9 mouse cellular contexts compared by ENCODE assay signal in genomic region chr8:119843444-119843843, GRCm38 (mm10). TPM values are rescaled to one million over a fixed set of nuclear protein-coding genes. Genes with fewer than 3 reads are reported as not detected.
DNase-seq lines count a peak whose midpoint lies in the region; ATAC-seq and TF ChIP-seq lines count a peak whose summit lies in the region.
"Had no signal": no experiment of that assay in that cellular context is flagged by ENCODE, and none has a peak within 500 bp of the region (broad histone marks: within the 10 kb centered on the region; RNA-seq: fewer than 3 reads in every experiment).

No protein-coding gene starts in this region.

- no peaks in the 10 kb centered on the region for H3K36me3 ChIP-seq in heart, embryonic 12.5 days
- H3K36me3 ChIP-seq: limb, embryonic 15.5 days had no signal

- DNase-seq in heart, adult 11 months = peak; percentile 89
- peak; percentile 80 to 88 for DNase-seq in CD8-positive naive resting alpha-beta T cell, adult 2 months (ENCODE audit: low read depth in 2 of 2, low spot score in 2 of 2)
- peak; percentile 91 for DNase-seq in brain, embryonic 14.5 days (ENCODE audit: low read depth)
- peak; percentile 31 to 38 for DNase-seq in gastrocnemius, adult 8-10 months (ENCODE audit: low spot score in 2 of 2)
- peak; percentile 68 to 84 for DNase-seq in layer of hippocampus, adult 8-10 months (ENCODE audit: low spot score in 2 of 2)
- DNase-seq in spleen, postnatal 4 days (ENCODE audit: low spot score in 2 of 2) = peak; percentile 79 to 90

- no peaks in the 10 kb centered on the region for H3K9me3 ChIP-seq in heart, embryonic 12.5 days (replicated peaks)
- H3K9me3 ChIP-seq: limb, embryonic 15.5 days had no signal

- H3K27ac ChIP-seq in heart, embryonic 12.5 days (ENCODE audit: poor library complexity, severe bottlenecking) = no peak overlapping the region
- H3K27ac ChIP-seq: limb, embryonic 15.5 days had no signal

- TF ChIP-seq CTCF in brain, embryonic 14.5 days (IDR thresholded peaks at IDR 0.05; ENCODE audit: borderline replicate concordance, extremely low read depth, insufficient read depth, insufficient read length) = peak; percentile 82

- no peak for ATAC-seq in heart, embryonic 12.5 days (ENCODE audit: insufficient number of reproducible peaks, low FRiP score)
- ATAC-seq in megakaryocyte progenitor cell, adult 5-6 weeks (replicated peaks; ENCODE audit: poor library complexity) = peak; percentile 45

- 0 out of 2 replicates have a peak, but pooled peaks cover 3% of the 10 kb centered on the region for H3K27me3 ChIP-seq in heart, embryonic 12.5 days (replicated peaks)

- no peak for TF ChIP-seq POLR2A in brain, embryonic 14.5 days (IDR thresholded peaks at IDR 0.05; ENCODE audit: borderline replicate concordance, extremely low read depth, insufficient read depth, insufficient read length, poor library complexity, severe bottlenecking)

- WGBS in heart, embryonic 12.5 days = 6% methylated on average over 4 of the region's 4 CpGs

- H3K4me3 ChIP-seq in heart, embryonic 12.5 days = no peak overlapping the region
- H3K4me3 ChIP-seq: limb, embryonic 15.5 days had no signal

- H3K4me1 ChIP-seq in heart, embryonic 12.5 days (replicated peaks) = peaks cover 28% of the 10 kb centered on the region

- no peak overlapping the region for H3K9ac ChIP-seq in heart, embryonic 12.5 days
- H3K9ac ChIP-seq: limb, embryonic 15.5 days had no signal

- no peak overlapping the region for H3K4me2 ChIP-seq in heart, embryonic 12.5 days
- H3K4me2 ChIP-seq: limb, embryonic 15.5 days had no signal

RNA-seq across cellular contexts. Expression of gene Cotl1, which starts 3.1 kb away (rescaled TPM):
- polyA plus RNA-seq in heart, embryonic 12.5 days (2016; fragmentation: Nextera tagmentation; extraction: Ambion mirVana) = 40.6 and 54.2 TPM in 2 replicates
- 273 and 336 TPM in 2 replicates for polyA plus RNA-seq in brain, embryonic 14.5 days (2012; rRNA removed)
- total RNA-seq in gastrocnemius, adult 8-10 months (2022) = 1 to 10 TPM; 1.8 to 3.7 (median 3.2) TPM
- 100 to 1,000 TPM; 119 to 176 (median 137) TPM for total RNA-seq in layer of hippocampus, adult 8-10 months (2022)
- 88.7 and 123 TPM in 2 replicates for total RNA-seq in megakaryocyte progenitor cell, adult 5-6 weeks (2015)
- total RNA-seq in megakaryocyte progenitor cell, adult 5-6 weeks (2017) = 101 and 127 TPM in 2 replicates

RNA-seq across cellular contexts. Expression of gene Klhl36, which starts 18.6 kb away (rescaled TPM):
- polyA plus RNA-seq in heart, embryonic 12.5 days (2016; fragmentation: Nextera tagmentation; extraction: Ambion mirVana) = 10.3 and 12.5 TPM in 2 replicates
- 16.2 and 17.6 TPM in 2 replicates for polyA plus RNA-seq in brain, embryonic 14.5 days (2012; rRNA removed)
- 1 to 10 TPM in 3 of 4 experiments, under 1 TPM in 1; 0.90 to 2.1 (median 1.6) TPM for total RNA-seq in gastrocnemius, adult 8-10 months (2022)
- total RNA-seq in layer of hippocampus, adult 8-10 months (2022) = 1 to 10 TPM; 7.0 to 9.4 (median 7.3) TPM
- 1.2 and 2.2 TPM in 2 replicates for total RNA-seq in megakaryocyte progenitor cell, adult 5-6 weeks (2015)
- 3.3 and 8.0 TPM in 2 replicates for total RNA-seq in megakaryocyte progenitor cell, adult 5-6 weeks (2017)

Comparison
In these comparisons a context has a peak if more than half of its experiments do, and no peak if none do; other contexts are left out.
1. DNase-seq: peak in every context shown above with its lines; median percentile 91 in brain, embryonic 14.5 days; 89 in heart, adult 11 months; 84 in spleen, postnatal 4 days; 84 in CD8-positive naive resting alpha-beta T cell, adult 2 months; 76 in layer of hippocampus, adult 8-10 months; 34 in gastrocnemius, adult 8-10 months.
2. RNA of gene Cotl1, which starts 3.1 kb away (total RNA-seq): 119 to 176 TPM in layer of hippocampus, adult 8-10 months and 88.7 to 127 TPM in megakaryocyte progenitor cell, adult 5-6 weeks; 1.8 to 3.7 TPM in gastrocnemius, adult 8-10 months; every median in the first group is over 10 times any median in the second.